Mouse (Mus musculus) cortical plate, adult 2 months (tissue): ENCODE measurements at regions not wholly inside any gene's neighbourhood (a gene's known extent, or its start where the extent isn't known, plus 50 kb on each side); places are given as distances from the start of the nearest gene placed in this dataset.
"Not testable (repeated sequence)": the region's sequence is repeated elsewhere in the genome, so short reads cannot be mapped to it uniquely, and the experiment has no call there.

Source experiments
- H3K27ac ChIP-seq: fragments of 200-500 bp; 2 replicates; pipeline ENCODE4 v1.5.1; 2012; ENCODE audit warnings: low read length, control low read depth, inconsistent platforms; ENCODE audit not compliant: insufficient read depth
- H3K4me1 ChIP-seq: fragments of 200-500 bp; 2 replicates; pipeline ENCODE4 v1.6.1; 2011; ENCODE audit warnings: low read length; ENCODE audit not compliant: control insufficient read depth, insufficient read depth
- H3K4me3 ChIP-seq: fragments of 200-500 bp; 2 replicates; pipeline ENCODE4 v1.5.1; 2011; ENCODE audit warnings: mild to moderate bottlenecking, low read length, control low read depth; ENCODE audit not compliant: insufficient read depth
- CTCF ChIP-seq: fragments of 200-500 bp; IDR thresholded peaks from 2 replicates; pipeline ENCODE4 v1.5.1; 2011; ENCODE audit warnings: mild to moderate bottlenecking, control low read depth, low read length; ENCODE audit not compliant: insufficient read depth; ENCODE audit errors: extremely low read depth
- POLR2A ChIP-seq: fragments of 200-500 bp; IDR thresholded peaks from 2 replicates; pipeline ENCODE4 v1.6.1; 2011; ENCODE audit warnings: mild to moderate bottlenecking, low read length, control low read depth; ENCODE audit not compliant: insufficient read depth; ENCODE audit errors: extremely low read depth

DNA sequence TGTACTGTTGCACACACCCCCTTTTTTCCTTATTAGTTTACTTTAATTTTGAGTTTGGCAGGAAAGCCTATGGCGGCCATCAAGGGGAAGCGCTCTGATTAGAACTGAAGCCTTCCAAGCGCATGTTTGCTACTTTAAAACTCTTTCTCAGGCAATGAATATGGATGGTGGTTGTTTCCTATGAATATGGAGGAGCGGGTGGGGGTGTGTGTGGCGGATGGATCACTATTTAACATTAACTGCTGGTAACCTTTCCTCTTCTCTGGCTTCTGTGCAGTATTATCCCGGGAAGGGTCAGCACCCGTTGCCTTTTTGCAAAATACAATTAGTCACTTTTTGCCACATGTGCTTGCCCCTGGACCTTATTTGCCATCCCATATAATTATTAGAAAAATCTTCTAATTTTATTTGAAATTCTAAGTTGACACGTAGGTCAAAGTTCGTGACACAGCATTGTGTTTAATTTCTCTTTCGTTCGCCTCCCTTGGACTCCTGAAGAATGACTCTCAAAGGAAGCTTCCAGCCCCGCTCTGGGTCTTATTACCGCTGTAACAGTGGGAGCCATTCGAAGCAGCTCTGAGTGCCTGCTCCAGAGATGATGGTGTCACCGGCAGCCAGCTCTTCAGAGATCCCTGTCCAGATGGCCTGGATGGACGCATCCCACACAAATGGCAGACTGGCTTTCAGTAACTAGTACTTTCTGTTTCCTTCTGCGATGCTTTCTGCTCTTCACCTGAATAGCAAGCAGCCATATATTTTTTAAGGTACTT lies 302.0 kb downstream of the Vrk1 start:
- Histone ChIP-seq H3K4me3 (no peak overlapping the region), H3K27ac (no peak overlapping the region), H3K4me1 (no peaks in the 10 kb centered on the region)
- TF ChIP-seq POLR2A = no peak
- TF ChIP-seq CTCF = no peak

- Histone ChIP-seq H3K4me1 (no peaks in the 10 kb centered on the region), H3K4me3 (no peak overlapping the region), H3K27ac (no peak overlapping the region)
- TF ChIP-seq POLR2A = no peak
- TF ChIP-seq CTCF = no peak
Measured at GRCm38 (mm10) chr12:106317738-106318137, 307.7 kb downstream of the Vrk1 start.

DNA sequence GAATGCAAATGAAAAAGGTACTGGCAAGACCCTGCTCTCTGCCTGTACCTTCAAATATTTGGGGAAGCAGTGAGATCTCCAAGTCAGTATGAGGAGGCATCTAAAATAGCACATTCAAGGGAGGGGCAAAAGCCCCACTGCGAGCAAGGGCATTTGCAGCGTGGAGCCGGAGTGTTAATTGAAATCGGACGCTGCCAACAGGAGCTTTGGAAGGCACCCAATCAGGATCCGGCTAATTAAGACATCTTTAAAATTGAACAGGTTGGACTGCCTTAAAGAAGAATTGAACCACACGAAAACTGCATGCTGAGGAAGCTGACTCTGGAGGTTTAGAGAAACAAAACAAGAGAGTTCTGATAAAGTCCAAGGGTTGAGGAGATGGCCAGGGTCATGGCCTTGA lies 311.5 kb downstream of the Vrk1 start:
- H3K27ac ChIP-seq = no peak overlapping the region
- no peak overlapping the region for H3K4me3 ChIP-seq
- TF ChIP-seq CTCF = no peak
- no peak for TF ChIP-seq POLR2A
- no peaks in the 10 kb centered on the region for H3K4me1 ChIP-seq

- Histone ChIP-seq H3K4me1 (no peaks in the 10 kb centered on the region), H3K27ac (no peak overlapping the region), H3K4me3 (no peak overlapping the region)
- TF ChIP-seq CTCF = no peak
- TF ChIP-seq POLR2A = no peak
Measured at GRCm38 (mm10) chr12:106326611-106327010, 316.6 kb downstream of the Vrk1 start.

DNA sequence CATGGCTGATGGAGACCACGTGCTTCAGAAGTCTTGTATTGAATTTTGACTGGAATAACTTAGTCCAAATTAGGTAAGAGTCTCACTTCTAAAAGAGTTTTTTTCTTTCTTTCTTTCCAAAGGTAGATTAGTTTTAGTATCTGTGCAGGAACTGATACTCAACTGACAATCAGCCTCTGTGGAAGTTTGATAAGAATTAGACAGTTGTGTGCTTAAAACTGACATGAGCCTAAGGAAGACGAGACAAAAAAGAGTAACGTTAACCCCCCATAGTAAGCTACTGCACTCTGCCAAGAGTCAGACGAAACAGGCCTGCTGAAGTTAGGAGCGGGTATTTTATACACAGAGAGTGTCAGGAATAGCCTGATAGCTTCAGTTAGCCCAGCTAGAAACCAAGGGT lies 317.3 kb downstream of the Vrk1 start:
- Histone ChIP-seq H3K27ac (no peak overlapping the region), H3K4me1 (no peaks in the 10 kb centered on the region), H3K4me3 (no peak overlapping the region)
- no peak for TF ChIP-seq POLR2A

DNA sequence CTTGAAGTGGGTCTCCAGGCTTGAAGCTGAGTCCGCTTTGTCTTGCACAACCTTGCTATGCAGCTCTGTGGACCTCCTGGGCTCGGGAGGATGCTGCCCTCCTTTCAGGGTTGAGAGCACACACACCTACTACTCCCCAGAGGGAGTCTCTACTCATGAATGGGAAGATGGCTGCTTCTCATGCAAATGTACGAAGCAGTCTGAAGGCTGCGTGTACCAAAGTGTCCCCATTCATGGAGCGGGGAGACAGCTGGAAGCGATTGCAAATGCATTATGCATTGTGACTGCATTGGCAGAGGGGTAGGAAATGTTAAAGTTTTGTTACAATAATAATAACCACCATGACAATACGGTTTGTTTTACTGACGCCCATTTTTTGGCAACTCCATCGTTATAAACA lies 347.8 kb downstream of the Vrk1 start:
- Histone ChIP-seq H3K4me1 (no peaks in the 10 kb centered on the region), H3K4me3 (no peak overlapping the region), H3K27ac (no peak overlapping the region)
- TF ChIP-seq POLR2A (no peak), CTCF (no peak)

DNA sequence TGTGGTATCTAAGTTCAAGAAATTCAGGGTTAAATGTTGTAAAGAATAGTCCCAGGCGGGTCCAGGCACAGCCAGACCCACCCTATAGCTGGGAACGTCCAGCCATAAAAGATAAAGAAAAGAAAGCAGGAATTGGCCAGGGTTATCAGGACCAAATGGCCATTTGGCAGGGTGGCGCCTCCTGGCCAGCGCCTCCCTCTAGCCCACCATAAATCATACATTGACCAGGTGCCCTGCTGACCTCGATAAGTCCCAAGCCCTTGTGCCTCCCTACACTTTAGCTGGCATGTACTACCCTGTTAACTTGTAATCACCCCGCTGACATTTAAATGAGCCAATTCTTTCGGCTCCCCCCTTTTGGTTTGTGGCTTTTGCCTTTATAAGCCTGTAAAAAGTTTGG lies 351.6 kb downstream of the Vrk1 start:
- H3K27ac ChIP-seq, H3K4me3 ChIP-seq, H3K4me1 ChIP-seq: not testable (repeated sequence)

DNA sequence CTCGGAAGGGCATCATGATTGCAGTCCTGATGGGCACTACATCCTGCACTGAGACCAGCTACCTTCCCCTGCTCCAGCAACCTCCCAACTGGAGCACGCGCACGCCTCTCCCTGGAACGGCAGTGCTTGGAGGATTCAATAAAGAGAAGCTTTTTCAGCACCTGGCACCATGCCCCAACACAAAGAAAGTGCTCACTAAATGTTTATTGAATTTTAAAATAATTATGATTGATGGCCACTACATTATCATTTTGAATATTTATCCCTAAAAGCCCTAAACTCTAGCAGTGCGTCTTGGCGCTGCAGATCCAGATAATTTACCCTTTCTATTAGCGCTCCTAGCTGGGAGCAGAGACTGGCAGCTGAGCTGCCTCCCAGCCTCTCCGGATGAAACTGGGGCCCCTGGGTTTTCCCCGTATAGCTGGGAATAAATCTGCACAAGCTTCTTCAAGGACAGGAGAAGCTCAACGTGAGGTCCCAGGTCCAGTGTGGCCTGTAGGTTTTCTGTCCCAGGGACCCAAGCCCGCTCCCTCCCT lies 364.9 kb downstream of the Vrk1 start:
- TF ChIP-seq POLR2A (no peak), CTCF (no peak)
- H3K27ac ChIP-seq = no peak overlapping the region
- H3K4me3 ChIP-seq = no peak overlapping the region
- H3K4me1 ChIP-seq = no peaks in the 10 kb centered on the region

- Histone ChIP-seq H3K4me1 (no peaks in the 10 kb centered on the region), H3K4me3 (no peak overlapping the region), H3K27ac (no peak overlapping the region)
- TF ChIP-seq POLR2A = no peak
- no peak for TF ChIP-seq CTCF
Measured at GRCm38 (mm10) chr12:106375886-106376285, 365.9 kb downstream of the Vrk1 start.

DNA sequence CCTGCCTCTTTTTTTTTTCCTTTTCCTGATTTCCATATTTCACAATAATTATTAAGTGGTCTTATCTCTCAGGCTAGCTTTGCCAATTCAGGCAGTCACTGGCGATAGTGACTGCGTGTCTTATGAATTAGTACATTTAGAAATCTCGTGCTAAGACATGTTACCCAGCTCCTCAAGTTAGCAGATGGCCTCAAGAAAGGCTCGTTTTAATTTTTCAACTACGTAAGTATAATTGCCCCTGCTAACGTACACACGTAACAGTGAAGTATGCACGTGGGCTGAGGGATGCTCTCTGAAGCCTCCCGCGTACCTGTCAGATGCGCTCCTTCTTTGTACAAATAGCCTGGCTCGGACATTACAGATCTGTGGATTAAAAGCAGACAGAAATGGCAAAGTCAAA lies 366.8 kb downstream of the Vrk1 start:
- TF ChIP-seq POLR2A (no peak), CTCF (no peak)
- no peak overlapping the region for H3K27ac ChIP-seq
- no peak overlapping the region for H3K4me3 ChIP-seq
- H3K4me1 ChIP-seq = no peaks in the 10 kb centered on the region
